Mouse (Mus musculus) frontal cortex, adult 2 months (tissue): Measurements from ENCODE around the gene Dda1. TPM values are rescaled to one million over a fixed set of nuclear protein-coding genes. Genes with fewer than 3 reads are reported as not detected.
"Not testable (repeated sequence)": the region's sequence is repeated elsewhere in the genome, so short reads cannot be mapped to it uniquely, and the experiment has no call there.

Experiments
- DNase-seq, 2 experiments: peaks; one replicate each; pipeline ENCODE4 v3.0.0; 2022; ENCODE audit warnings: low spot score in 1 of 2; ENCODE audit errors: extremely low spot score in 1 of 2
- polyA plus RNA-seq: library from polyadenylated mRNA; depleted of rRNA; stranded (reverse); fragments of >200 nt; gene quantifications from 2 replicates; pipeline ENCODE4 v1.2.3, GENCODE M21; 2012; rRNA removed

The Dda1 gene
- 123 and 146 TPM in 2 replicates for polyA plus RNA-seq

DNA sequence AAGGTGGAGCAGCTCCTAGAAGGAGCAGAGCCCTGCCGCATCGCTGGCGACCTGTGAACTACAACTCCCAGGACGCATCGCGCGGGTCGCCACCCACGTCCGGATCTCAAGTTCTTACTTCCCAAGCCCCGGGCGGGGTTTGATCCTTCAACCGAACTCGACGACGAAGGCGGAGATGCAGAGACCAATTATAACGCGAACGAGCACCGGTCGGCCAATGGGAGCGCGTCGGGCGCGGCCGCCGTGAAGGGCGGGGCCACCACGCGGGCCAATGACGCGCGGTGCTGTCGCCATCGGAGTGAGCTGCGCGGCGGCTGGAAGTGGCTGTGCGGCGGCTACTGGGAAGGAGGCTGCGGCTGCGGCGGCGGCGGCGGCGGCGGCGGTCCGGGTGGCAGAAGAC is at the start of gene Dda1:
TSS of gene Dda1 (plus strand) at position 284 of the 400 bp plus-strand sequence.
- peak; percentile 98 to 99 for DNase-seq

- DNase-seq: no peak
Measured at GRCm38 (mm10) chr8:71422121-71422520, 46.9 kb upstream of the Dda1 start.

DNA sequence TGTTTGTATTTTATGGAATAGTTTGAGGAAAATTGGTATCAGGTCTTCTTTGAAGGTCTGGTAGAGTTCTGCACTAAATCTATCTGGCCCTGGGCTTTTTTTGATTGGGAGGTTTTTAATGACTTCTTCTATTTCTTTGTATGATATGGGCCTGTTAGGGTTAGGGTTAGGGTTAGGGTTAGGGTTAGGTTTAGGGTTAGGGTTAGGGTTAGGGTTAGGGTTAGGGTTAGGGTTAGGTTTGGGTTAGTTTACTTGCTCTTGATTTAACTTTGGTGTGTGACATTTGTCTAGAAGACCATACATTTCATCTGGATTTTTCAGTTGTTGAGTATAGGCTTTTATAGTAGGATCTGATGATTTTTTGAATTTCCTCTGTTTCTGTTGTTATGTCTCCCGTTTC is 36.1 kb upstream of the Dda1 start:
- not testable (repeated sequence) for DNase-seq

- DNase-seq: no peak
Measured at GRCm38 (mm10) chr8:71437041-71437440, 32.0 kb upstream of the Dda1 start.

- peak in 1 of 2 experiments; percentile 53 for DNase-seq
Measured at GRCm38 (mm10) chr8:71441404-71441803, 27.6 kb upstream of the Dda1 start.

- DNase-seq: no peak
Measured at GRCm38 (mm10) chr8:71445096-71445495, 23.9 kb upstream of the Dda1 start.

- DNase-seq: no peak
Measured at GRCm38 (mm10) chr8:71451337-71451736, 17.7 kb upstream of the Dda1 start.

DNA sequence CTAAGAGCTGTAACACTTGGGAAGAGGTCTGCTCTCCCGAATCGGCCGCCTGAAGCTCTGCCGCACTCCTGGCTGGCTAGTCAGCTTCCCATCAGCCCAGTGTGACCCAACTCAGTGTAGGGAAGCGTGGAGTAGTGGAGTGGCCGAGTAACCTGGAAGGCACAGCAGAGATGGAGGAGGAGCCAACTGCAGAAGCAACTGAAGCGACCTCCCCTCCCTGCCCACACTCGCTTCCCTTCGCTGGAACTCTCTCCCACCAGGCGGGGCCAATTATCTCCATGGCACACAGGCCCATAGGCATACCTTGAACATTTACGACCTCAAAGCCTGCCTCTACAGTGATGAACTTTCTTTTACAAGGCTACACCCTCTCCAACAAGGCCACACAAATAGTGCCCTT is 17.2 kb upstream of the Dda1 start:
- no peak for DNase-seq

DNA sequence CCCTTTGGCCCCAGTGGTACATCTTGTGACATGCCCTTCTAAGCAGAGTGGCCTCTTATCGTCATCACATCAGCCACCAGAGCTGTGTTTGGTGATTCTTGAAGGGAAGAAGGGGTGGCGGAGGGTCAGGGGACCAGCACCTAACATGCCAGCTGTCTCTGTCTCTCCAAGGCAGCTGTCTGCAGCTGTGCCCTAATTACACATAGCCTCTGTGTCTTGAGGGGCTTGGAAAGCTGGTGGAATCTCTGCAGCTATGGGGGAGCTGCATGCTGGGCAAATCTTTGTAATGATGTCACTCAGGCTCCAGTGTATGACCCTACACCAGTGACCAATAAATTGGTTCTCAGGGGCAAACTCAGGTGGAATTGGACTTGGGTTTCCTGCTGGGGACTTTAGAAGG is 16.3 kb upstream of the Dda1 start:
- no peak for DNase-seq

DNA sequence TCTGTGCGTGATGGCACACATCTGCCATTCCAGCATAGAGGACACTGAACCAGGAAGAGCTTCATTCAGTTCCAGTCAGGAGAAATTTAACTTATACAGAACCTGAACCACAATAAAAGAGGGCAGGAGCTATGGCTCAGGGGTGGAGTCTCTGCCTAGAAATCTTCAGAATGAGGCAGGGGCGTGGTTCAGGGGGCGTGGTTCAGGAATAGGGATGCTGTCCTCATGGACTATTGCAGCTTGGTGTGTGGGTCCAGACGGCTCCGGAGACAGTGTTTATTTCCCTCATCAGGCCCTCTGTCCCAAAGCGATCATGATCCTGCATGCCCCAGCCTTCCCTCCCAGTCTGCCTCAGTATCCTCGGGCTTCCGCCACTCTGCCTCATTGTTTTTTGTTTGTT is 14.3 kb upstream of the Dda1 start:
- no peak for DNase-seq

DNA sequence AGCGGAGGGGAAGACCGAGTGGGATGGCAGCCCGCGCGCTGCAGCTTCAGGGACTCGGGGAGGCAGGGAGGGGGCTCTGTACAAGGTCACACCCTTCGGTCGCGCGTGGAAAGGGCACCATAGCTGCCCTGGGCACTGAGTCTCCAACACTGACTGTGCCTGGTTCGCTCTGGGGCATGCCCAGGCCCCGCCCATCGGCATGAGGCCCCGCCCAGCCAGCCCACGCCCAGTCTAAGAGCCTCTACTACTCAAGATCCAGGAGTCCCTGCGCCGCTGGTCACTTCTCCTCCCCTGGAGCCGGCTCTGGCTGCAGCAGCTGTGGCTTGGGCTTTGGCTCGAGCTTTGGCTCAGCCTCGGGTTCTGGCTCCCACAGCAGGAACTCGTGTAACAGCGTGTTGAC is 12.1 kb upstream of the Dda1 start:
- DNase-seq: no peak

GRCm38 (mm10) chr8:71457659-71458270 is 11.2 kb upstream of the Dda1 start:
- DNase-seq: no peak

DNA sequence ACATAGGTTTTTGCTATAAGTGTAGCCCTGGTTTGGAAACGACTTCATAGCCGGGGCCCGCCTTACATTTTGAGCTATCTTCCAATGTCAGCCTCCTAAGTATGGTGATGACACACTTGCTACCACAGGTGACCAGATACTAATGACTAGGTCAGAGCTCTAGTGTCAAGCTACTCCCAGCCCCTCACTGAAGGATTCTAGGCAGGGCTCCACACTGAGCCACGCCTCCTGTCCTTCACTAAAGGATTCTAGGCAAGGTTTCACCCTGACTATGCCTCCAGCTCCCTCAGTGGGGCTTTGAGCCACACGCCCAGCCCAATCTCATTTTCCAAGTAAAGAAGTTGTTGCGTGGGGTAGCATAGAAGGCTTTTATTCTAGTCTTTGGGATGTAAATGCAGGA is 8.3 kb upstream of the Dda1 start:
- DNase-seq: no peak

- DNase-seq: no peak
Measured at GRCm38 (mm10) chr8:71461152-71461840, 7.7 kb upstream of the Dda1 start.

DNA sequence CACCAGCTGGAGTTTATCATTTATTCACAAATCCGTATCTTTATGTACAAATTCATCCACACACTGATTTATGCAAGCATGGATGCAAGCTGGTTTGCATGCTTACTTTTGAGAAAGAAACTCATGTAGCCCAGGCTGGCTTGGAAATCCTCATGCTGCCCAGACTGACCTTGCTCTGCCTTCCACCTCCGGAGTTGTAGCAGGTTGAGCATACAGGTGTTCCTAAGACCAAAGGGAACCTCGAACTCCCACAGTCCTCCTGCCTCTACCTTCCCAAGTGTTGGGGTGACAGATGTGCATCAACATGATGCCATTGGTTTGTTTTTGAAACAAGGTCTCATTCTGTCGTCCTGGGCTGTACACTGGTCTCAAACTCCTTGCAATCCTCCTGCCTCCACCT is 6.8 kb upstream of the Dda1 start:
- DNase-seq: no peak

DNA sequence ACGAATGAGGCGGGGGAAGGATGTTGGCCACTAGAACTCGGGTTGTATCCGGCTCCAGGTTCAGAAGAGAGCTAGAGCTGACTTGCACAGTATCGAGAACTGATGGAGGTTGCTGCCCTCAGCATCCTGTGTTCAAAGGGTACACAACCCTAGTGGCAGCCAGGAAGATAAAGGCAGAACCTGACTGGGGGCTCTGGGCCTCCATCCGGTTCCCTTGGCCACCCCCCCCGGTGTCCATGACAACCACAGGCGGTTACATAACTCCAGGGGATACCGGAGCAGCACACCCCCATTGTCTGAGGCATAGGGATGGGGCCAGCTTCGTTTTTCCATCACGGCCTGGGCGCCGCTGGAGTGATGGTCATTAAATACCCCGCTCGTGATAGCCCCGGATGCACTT is 6.2 kb upstream of the Dda1 start:
- peak in 1 of 2 experiments; percentile 72 for DNase-seq

GRCm38 (mm10) chr8:71463188-71464033 is 5.6 kb upstream of the Dda1 start, which contains the start of gene Abhd8:
Gene Abhd8 (minus strand): TSS chr8:71463655.
- peak; percentile 96 to 99 for DNase-seq

- peak; percentile 100 for DNase-seq
Measured at GRCm38 (mm10) chr8:71464513-71465500, 4.2 kb upstream of the Dda1 start, which contains the start of gene Mrpl34. Gene Mrpl34 (plus strand): TSS chr8:71464959.

- DNase-seq: no peak
Measured at GRCm38 (mm10) chr8:71465733-71466132, 3.3 kb upstream of the Dda1 start.

GRCm38 (mm10) chr8:71466198-71466597 is 2.8 kb upstream of the Dda1 start:
- DNase-seq: no peak
